Mouse (Mus musculus) neural tube, postnatal 0 days (tissue): Measurements from ENCODE around the gene Socs7. TPM values are rescaled to one million over a fixed set of nuclear protein-coding genes. Genes with fewer than 3 reads are reported as not detected.

ENCODE experiments used
- polyA plus RNA-seq: library from polyadenylated mRNA; unstranded; fragments of >200 nt; fragmentation: Nextera tagmentation; extraction: Ambion mirVana; gene quantifications from 2 replicates; pipeline ENCODE4 v1.2.1, GENCODE M21; 2015

Gene Socs7
- 7.4 and 8.5 TPM in 2 replicates for polyA plus RNA-seq

DNA sequence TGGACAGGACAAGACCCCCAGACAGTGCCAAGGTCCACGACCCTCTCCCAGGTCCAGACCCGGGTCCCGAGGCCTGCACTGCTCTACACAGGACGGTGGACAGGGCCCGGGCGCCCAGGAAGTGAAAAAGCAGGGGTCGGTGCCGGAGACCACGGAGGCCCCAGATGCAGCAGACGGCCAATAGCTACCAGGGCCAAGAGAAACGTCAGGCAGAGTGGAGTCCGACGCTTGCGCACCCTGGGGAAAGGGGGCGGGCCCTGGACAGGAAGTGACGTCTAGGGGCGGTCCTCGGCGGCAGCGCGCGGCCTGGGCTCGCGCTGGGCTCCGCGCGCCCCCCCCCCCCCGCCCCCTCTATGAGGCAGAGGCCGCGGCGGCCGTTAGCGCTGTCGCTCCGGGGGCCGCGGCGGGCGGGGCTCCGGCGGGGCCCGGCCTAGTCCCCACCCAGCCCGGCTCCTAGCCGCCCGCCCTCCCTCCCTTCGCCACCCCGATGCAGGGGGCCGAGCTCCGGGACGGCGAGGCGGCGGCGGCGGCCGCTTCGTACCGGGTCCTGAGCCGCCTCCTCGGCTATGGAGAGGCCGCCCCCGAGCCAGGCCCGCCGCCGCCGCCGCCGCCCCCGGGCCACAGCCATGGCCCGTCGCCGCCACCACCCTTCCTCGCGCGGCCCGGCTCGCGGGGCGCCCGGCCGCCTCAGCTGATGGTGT is at the start of gene Socs7:
Gene Socs7, plus strand, starts transcription at position 604 of the 701 bp plus-strand sequence.

DNA sequence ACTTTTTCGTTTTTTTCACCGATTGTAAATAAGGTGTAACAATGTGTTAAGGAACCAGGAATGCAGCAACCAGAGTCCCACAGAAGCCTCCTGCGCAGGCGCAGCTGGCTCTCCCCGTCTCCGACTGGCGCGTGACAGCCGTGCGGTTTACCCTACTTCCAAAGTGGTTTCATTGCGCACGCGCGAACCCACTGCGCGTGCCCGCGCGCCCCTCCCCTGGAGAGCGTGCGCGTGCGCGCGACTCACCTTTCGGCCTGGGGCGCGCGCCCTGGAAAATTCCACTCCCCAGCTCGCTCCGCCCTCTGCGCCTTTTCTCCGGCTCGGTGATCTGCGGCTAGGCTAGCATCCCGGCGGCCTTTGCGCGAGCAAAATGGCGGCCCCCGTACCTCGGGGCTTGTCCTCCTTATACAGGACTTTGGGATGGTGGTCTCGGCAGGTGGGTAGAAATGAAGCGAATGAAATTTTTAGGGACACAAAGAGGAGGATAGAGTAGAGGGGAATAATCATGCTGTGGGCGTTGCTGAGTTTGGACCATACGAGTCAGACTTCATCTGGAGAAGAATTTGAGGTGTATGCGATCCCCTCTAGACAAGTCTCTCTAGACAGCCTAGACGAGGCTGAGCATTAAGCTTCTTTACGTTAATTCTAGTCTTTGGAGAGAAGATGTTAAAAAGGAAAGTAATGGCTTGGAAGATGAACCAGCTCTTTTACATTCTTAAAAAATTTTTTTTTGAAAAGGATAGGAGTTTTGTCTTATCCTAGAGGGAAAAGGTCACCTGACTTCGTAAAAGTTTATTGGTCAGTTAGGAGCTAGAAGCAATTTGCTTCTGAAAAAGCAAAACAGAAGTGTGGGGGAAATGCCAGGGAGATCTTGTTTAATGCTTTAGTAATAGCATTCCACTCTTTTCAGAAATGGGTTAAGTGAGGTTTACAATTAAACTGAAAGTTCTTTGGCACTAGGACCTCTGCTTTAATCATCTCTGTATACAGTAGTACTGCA is 46.5 kb upstream of the Socs7 start, which contains the start of gene Mrpl45:
Gene Mrpl45, plus strand, starts transcription at position 213 of the 1,000 bp plus-strand sequence.

DNA sequence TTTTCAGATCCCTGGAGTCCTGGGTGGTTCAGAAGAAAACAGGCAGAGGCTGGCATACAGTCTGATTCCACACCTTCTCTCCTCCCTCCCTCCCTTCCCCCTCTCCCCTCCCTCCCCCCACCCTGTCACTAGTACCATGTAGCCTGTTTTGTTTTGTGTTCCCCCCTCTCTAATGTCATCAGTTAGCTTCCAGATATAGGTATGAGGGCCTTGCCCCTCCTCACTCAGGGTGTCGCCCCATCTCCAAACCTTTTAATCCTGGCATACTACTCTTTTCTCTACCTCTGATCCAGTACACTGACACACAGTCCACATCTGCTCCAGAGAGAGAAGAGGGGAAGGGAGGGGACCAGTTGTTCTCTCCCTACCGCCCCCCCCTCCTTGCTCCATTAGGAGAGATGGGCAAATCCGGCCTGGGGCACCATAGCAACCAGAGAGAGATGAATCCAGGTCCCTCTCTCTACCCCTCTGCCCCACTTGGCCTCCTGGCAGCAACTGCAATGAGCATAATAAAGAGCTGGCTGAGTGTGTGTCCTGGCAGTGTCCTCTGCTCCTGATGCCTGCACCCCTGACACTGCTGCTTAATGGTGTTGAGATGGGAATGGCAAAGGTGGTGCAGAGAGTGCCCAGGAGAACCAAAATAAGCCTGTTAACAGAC is 10.2 kb upstream of the Socs7 start, which contains the start of gene Gpr179:
Gene Gpr179, minus strand, starts transcription at position 51 of the 658 bp plus-strand sequence.

DNA sequence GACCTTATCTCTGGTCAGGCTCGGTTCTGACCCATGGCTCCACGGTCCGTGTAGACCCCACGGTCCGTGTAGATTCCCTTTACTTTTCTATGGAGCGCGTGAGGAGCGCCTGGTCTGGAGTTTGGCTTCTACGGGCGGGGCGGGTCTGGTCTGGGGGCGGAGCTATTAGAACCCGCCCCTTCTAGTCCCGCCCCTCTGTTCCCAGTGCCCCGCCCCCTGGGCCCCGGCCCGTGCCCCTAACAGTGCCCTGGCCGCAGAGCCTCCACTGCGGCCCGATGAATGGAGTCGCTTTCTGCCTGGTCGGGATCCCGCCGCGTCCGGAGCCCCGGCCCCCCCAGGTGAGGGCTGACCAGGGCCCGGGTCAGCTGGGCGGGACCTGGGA is 53.0 kb downstream of the Socs7 start, which contains the start of gene Arhgap23:
Gene Arhgap23, plus strand, starts transcription at position 204 of the 382 bp plus-strand sequence.

Other genes starting within 250 kb of the Socs7 start
- gene Tbx21, start 247.2 kb upstream of the Socs7 start, polyA plus RNA-seq, result 0.32 and 0.45 TPM in 2 replicates
- gene Tbkbp1, start 211.1 kb upstream of the Socs7 start, polyA plus RNA-seq, result 12.1 and 13.1 TPM in 2 replicates
- gene Kpnb1, start 174.7 kb upstream of the Socs7 start, polyA plus RNA-seq, result 24.1 and 27.3 TPM in 2 replicates
- gene Npepps, start 81.9 kb upstream of the Socs7 start, polyA plus RNA-seq, result 90.5 and 99.5 TPM in 2 replicates
- 40.8 and 42.3 TPM in 2 replicates for gene Mrpl45, start 46.8 kb upstream of the Socs7 start, polyA plus RNA-seq
- 1.5 and 1.9 TPM in 2 replicates for gene Gpr179, start 10.5 kb upstream of the Socs7 start, polyA plus RNA-seq
- 12.0 and 13.5 TPM in 2 replicates for gene Arhgap23, start 53.0 kb downstream of the Socs7 start, polyA plus RNA-seq
- gene 4933428G20Rik, start 137.8 kb downstream of the Socs7 start, polyA plus RNA-seq, result 0.78 and 0.79 TPM in 2 replicates
- gene Srcin1, start 213.6 kb downstream of the Socs7 start, polyA plus RNA-seq, result 16.2 and 17.6 TPM in 2 replicates